Mouse (Mus musculus): ENCODE data around the gene Ppp4r1. TPM values are rescaled to one million over a fixed set of nuclear protein-coding genes. Genes with fewer than 3 reads are reported as not detected.

Ppp4r1 gene
- 48.0 and 51.2 TPM in 2 replicates for polyA plus RNA-seq (2015; fragmentation: Nextera tagmentation; extraction: Ambion mirVana)

DNA sequence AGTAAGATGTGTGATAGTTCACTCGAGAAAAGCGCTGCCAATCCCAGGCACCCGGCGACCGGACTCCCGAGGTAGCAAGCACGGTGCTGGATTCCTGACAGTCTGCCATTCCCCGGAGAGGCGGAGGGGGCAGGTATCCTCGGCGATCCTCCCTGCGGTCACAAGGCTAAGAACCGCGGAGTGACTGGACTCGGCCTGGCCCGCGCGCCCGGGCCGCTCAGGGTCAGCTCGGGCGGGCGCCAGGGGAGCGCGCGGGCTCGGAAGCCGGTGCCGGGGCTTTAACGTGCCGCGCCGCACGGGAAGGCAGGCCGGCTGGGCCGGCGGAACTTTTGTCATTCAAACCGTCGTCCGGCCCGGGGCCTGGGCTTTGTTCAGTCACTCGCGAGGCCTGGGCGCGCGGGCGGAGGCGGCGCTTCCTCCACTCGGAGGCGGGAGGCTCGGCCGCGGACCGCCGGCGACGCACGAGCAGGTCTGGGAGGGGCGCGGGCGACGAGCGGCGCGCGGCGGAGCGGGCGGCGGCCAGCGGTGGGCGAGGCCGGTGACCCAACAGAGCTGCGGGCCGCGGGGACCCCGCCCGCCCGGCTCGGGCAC lies at the start of gene Ppp4r1:
Gene Ppp4r1 (plus strand): TSS at position 23 of the 591 bp plus-strand sequence.
- Histone ChIP-seq H3K9me3 (no peaks in the 10 kb centered on the region), H3K9ac (replicated peaks) (peak within 1 kb of the TSS; percentile 99), H3K36me3 (peaks cover 11% of the 10 kb centered on the region), H3K4me2 (replicated peaks) (peak within 1 kb of the TSS; percentile 72), H3K27ac (peak within 1 kb of the TSS; percentile 100), H3K4me1 (replicated peaks) (peaks cover 23% of the 10 kb centered on the region), H3K27me3 (no peaks in the 10 kb centered on the region), H3K4me3 (replicated peaks) (peak within 1 kb of the TSS; percentile 94)
- under 1% methylated on average over 46 of the region's 81 CpGs for WGBS
- ATAC-seq, result peak; percentile 82

DNA sequence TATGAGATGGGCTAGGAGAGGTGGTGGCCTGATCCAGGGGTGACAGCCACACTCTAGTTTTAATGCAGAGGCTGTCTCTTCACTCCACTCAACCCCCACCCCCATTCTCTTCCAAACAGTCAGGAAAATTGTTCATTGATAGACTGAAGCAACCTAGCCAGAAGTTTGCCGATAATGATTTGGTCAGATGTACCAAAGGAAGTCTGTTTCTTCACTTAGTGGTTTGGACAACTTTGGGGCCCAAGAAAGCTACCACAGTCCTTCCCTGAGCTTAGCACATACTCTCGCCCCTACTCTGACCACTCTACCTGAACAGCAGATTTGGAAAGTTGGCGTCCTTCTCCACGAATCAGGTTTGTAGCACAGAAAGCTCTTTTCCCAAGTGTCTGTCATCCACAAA lies 49.7 kb upstream of the Ppp4r1 start:
- Histone ChIP-seq H3K27me3 (no peaks in the 10 kb centered on the region), H3K36me3 (no peaks in the 10 kb centered on the region), H3K27ac (no peak overlapping the region), H3K9me3 (no peaks in the 10 kb centered on the region), H3K9ac (replicated peaks) (no peak overlapping the region), H3K4me1 (replicated peaks) (no peaks in the 10 kb centered on the region), H3K4me3 (replicated peaks) (no peak overlapping the region), H3K4me2 (replicated peaks) (no peak overlapping the region)
- 86% methylated on average over 4 of the region's 4 CpGs for WGBS
- no peak for ATAC-seq

DNA sequence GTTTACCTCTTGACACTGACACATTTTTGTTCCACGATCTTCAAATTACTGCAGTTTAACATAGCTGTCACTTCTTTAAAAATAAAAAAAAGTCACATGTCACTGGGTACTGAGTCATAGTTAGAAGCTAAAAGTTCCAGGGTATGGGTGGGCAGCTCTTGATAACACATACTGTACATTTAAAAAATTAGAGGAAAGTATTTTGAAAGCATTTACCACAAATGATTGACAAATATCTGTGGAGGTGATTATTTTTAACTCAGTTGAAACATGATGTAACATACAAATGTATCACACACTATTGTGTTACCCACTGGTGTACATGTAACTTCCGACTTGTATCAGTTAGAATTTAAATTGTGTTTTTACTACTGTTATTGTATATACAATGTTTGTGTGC lies 47.3 kb upstream of the Ppp4r1 start:
- H3K36me3 ChIP-seq, result no peaks in the 10 kb centered on the region
- no peak overlapping the region for H3K4me3 ChIP-seq (replicated peaks)
- no peaks in the 10 kb centered on the region for H3K27me3 ChIP-seq
- H3K4me1 ChIP-seq (replicated peaks), result no peaks in the 10 kb centered on the region
- 89% methylated on average over 2 of the region's 2 CpGs for WGBS
- no peak overlapping the region for H3K27ac ChIP-seq
- H3K9ac ChIP-seq (replicated peaks), result no peak overlapping the region
- no peak overlapping the region for H3K4me2 ChIP-seq (replicated peaks)
- ATAC-seq, result no peak
- no peaks in the 10 kb centered on the region for H3K9me3 ChIP-seq

DNA sequence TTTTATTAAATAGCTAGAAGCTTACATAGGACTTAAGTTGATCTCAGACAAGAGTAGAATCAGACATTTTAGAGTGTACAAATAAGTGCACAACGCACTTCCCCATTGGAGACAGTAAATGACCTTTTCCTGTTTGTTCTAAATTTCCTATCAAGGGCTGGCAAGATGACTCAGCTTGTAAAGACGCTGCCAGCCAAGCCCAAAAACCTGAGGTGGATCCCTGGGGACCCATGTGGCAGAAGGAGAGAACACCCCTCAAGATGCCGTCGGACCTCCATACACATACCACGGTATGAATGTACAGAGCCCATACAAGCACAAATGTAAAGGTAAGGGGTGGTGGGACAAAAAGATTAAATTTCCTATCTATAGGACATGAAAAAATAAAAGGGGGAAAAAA lies 45.2 kb upstream of the Ppp4r1 start:
- no peak overlapping the region for H3K27ac ChIP-seq
- no peak for ATAC-seq
- 91% methylated on average over 5 of the region's 5 CpGs for WGBS
- H3K4me1 ChIP-seq (replicated peaks), result peaks cover 8% of the 10 kb centered on the region
- H3K4me2 ChIP-seq (replicated peaks), result no peak overlapping the region
- no peak overlapping the region for H3K9ac ChIP-seq (replicated peaks)
- no peaks in the 10 kb centered on the region for H3K27me3 ChIP-seq
- no peak overlapping the region for H3K4me3 ChIP-seq (replicated peaks)
- no peaks in the 10 kb centered on the region for H3K36me3 ChIP-seq
- no peaks in the 10 kb centered on the region for H3K9me3 ChIP-seq

GRCm38 (mm10) chr17:65737622-65738021 lies 44.8 kb upstream of the Ppp4r1 start:
- peaks cover 12% of the 10 kb centered on the region for H3K4me1 ChIP-seq (replicated peaks)
- H3K27me3 ChIP-seq, result no peaks in the 10 kb centered on the region
- no peak overlapping the region for H3K9ac ChIP-seq (replicated peaks)
- no peak overlapping the region for H3K4me3 ChIP-seq (replicated peaks)
- WGBS, result 94% methylated on average over 6 of the region's 6 CpGs
- no peaks in the 10 kb centered on the region for H3K9me3 ChIP-seq
- no peak for ATAC-seq
- no peaks in the 10 kb centered on the region for H3K36me3 ChIP-seq
- no peak overlapping the region for H3K27ac ChIP-seq
- no peak overlapping the region for H3K4me2 ChIP-seq (replicated peaks)

GRCm38 (mm10) chr17:65739874-65740725 lies 42.3 kb upstream of the Ppp4r1 start:
- WGBS, result 89% methylated on average over 15 of the region's 15 CpGs
- Histone ChIP-seq H3K27me3 (no peaks in the 10 kb centered on the region), H3K4me1 (replicated peaks) (peaks cover 27% of the 10 kb centered on the region), H3K9ac (replicated peaks) (no peak overlapping the region), H3K27ac (no peak overlapping the region), H3K36me3 (no peaks in the 10 kb centered on the region), H3K4me3 (replicated peaks) (no peak overlapping the region), H3K9me3 (no peaks in the 10 kb centered on the region), H3K4me2 (replicated peaks) (no peak overlapping the region)
- ATAC-seq, result no peak

DNA sequence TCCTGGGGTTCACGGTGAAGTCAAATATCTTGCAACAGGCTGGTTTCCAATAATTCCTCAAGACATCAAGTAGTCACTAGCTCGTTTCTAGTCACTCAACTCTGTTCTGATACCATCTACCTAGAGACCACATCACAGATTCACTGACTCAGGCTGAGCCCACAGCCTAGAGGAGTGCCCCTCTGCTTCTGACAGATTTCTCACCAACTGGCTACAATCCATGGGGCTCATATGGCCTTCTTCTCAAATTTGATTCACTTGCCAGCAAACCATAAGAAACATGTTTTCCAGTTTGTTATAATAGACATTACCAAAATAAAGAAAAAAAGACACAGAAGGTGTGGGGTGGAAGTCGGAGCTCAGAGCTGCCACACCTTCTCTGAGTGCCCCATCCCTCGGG lies 40.8 kb upstream of the Ppp4r1 start:
- 88% methylated on average over 4 of the region's 4 CpGs for WGBS
- Histone ChIP-seq H3K9ac (replicated peaks) (no peak overlapping the region), H3K9me3 (no peaks in the 10 kb centered on the region), H3K36me3 (no peaks in the 10 kb centered on the region), H3K4me2 (replicated peaks) (no peak overlapping the region), H3K27me3 (no peaks in the 10 kb centered on the region), H3K27ac (peak overlapping the region; percentile 84), H3K4me3 (replicated peaks) (no peak overlapping the region), H3K4me1 (replicated peaks) (peaks cover 33% of the 10 kb centered on the region)
- no peak for ATAC-seq

GRCm38 (mm10) chr17:65742245-65742905 lies 40.0 kb upstream of the Ppp4r1 start:
- peak; percentile 85 for ATAC-seq
- Histone ChIP-seq H3K36me3 (no peaks in the 10 kb centered on the region), H3K27ac (peak overlapping the region; percentile 84), H3K4me1 (replicated peaks) (peaks cover 35% of the 10 kb centered on the region), H3K4me3 (replicated peaks) (no peak overlapping the region), H3K4me2 (replicated peaks) (peak overlapping the region; percentile 17; the same call in 1 of the 2 replicates), H3K9ac (replicated peaks) (no peak overlapping the region), H3K27me3 (no peaks in the 10 kb centered on the region), H3K9me3 (no peaks in the 10 kb centered on the region)
- WGBS, result 29% methylated on average over 10 of the region's 10 CpGs

DNA sequence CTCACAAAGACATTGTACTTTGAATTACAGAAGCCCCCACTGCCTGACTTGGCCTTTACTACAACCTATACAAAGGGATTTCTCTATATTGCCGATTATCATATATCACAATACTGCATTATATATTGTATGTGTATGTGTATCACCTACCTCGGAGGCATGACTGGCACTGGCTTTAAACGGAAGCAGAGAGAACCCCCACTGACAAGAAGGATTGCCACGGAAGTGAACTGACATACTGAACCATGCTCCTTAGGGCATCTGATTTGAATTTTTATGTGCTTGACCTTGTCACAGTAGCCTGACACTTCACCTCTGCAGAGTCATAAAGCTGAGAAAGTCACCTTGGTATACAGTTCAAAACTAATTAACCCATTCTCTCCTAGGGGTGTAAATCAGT lies 39.4 kb upstream of the Ppp4r1 start:
- no peaks in the 10 kb centered on the region for H3K27me3 ChIP-seq
- H3K9ac ChIP-seq (replicated peaks), result no peak overlapping the region
- H3K27ac ChIP-seq, result peak overlapping the region; percentile 84
- no peak overlapping the region for H3K4me2 ChIP-seq (replicated peaks)
- H3K4me1 ChIP-seq (replicated peaks), result peaks cover 35% of the 10 kb centered on the region
- H3K9me3 ChIP-seq, result no peaks in the 10 kb centered on the region
- 43% methylated on average over 4 of the region's 4 CpGs for WGBS
- no peaks in the 10 kb centered on the region for H3K36me3 ChIP-seq
- peak; percentile 49 for ATAC-seq
- H3K4me3 ChIP-seq (replicated peaks), result no peak overlapping the region

DNA sequence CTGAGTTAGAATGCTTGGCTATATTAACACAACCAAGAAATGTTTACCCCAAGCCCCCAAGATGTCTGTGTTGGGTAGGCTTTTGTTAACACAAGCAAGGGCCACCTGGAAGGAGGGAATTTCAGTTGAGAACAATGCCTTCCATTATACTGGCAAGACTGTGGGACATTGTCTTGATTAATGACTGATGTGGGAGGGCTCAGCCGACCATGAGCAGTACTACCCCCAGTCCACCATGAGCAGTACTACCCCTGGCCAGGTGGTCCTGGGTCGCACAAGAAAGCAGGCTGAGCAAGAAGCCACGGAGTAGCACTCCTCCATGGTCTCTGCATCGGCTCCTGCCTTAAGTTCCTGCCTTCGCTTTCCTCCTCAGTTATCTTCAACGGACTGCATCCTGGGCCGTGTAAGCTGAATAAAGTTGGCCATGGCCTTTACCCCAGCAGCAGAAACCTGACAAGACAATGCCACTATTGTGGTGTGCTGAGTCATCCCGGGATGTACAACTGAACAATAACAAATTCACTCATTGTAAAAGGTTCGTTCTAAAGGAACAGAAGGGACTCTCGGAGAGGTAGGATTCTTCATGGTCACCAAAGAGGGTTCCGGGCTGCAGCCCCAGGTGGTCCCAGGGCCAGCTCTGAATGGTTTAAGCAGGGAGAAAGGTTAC lies 38.6 kb upstream of the Ppp4r1 start:
- Histone ChIP-seq H3K27ac (peak overlapping the region; percentile 44), H3K9me3 (no peaks in the 10 kb centered on the region), H3K27me3 (no peaks in the 10 kb centered on the region), H3K4me3 (replicated peaks) (no peak overlapping the region), H3K9ac (replicated peaks) (no peak overlapping the region), H3K36me3 (no peaks in the 10 kb centered on the region), H3K4me2 (replicated peaks) (no peak overlapping the region), H3K4me1 (replicated peaks) (peaks cover 35% of the 10 kb centered on the region)
- no peak for ATAC-seq
- 79% methylated on average over 11 of the region's 11 CpGs for WGBS

DNA sequence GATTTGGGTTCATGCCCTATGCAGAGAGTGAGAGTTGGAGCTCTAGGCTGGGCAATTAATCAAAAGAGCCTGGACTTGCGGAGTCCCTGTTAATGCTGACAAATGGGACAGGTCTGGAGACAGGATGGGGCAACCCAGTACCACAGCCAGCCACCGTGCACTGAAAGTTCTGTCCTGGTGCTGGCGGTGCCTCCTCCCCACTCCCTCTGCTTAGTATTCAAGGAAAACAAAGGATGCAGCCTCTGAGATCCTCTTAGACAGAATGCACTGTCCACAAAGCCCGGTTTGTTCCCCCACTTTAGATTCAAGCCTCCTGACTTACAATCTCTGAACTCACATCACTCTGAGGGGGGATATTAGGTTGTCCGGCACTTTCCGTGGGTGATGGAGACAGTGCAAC lies 36.1 kb upstream of the Ppp4r1 start:
- Histone ChIP-seq H3K4me2 (replicated peaks) (no peak overlapping the region), H3K27me3 (no peaks in the 10 kb centered on the region), H3K4me1 (replicated peaks) (peaks cover 35% of the 10 kb centered on the region), H3K9me3 (no peaks in the 10 kb centered on the region), H3K27ac (no peak overlapping the region), H3K36me3 (no peaks in the 10 kb centered on the region), H3K9ac (replicated peaks) (no peak overlapping the region), H3K4me3 (replicated peaks) (no peak overlapping the region)
- ATAC-seq, result no peak
- WGBS, result 55% methylated on average over 6 of the region's 6 CpGs

DNA sequence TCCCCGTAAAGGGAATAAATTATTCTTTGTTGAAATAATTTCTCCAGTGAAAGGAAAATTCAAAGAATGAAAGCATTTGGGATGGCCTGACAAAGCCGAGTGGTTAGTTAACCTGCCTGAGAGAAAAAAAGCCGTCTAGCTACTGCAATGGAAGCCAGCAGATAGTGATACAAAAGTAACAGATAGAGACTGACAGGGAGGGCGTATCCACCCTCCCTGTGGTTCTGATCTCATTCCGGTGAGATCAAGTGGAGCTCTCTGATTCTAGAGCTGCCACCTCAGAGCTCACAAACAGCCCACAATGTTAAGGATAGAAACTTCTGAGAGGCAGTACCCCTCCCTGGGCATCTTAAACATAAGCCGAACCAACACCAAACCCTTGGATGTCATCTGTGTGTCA lies 33.4 kb upstream of the Ppp4r1 start:
- H3K27ac ChIP-seq, result no peak overlapping the region
- H3K36me3 ChIP-seq, result peaks cover 6% of the 10 kb centered on the region; the same call in 1 of the 2 replicates
- H3K9me3 ChIP-seq, result no peaks in the 10 kb centered on the region; the same call in none of the 2 replicates
- ATAC-seq, result no peak
- 0 out of 2 replicates have a peak, but pooled peaks cover 9% of the 10 kb centered on the region for H3K4me1 ChIP-seq (replicated peaks)
- H3K4me2 ChIP-seq (replicated peaks), result no peak overlapping the region
- H3K4me3 ChIP-seq (replicated peaks), result no peak overlapping the region
- 85% methylated on average over 6 of the region's 6 CpGs for WGBS
- H3K9ac ChIP-seq (replicated peaks), result no peak overlapping the region
- H3K27me3 ChIP-seq, result no peaks in the 10 kb centered on the region
